Mouse (Mus musculus) bone marrow macrophage, adult 2 months (primary cell): ENCODE results near the gene Cyct.

ENCODE experiments used
- CTCF ChIP-seq: IDR thresholded peaks from 2 replicates; pipeline ENCODE4 v1.5.1; 2012; ENCODE audit warnings: low read depth, mild to moderate bottlenecking, low read length, moderate library complexity
- POLR2A ChIP-seq: IDR thresholded peaks from 2 replicates; pipeline ENCODE4 v1.6.1; 2012; ENCODE audit warnings: mild to moderate bottlenecking, low read depth, low read length, borderline replicate concordance

DNA sequence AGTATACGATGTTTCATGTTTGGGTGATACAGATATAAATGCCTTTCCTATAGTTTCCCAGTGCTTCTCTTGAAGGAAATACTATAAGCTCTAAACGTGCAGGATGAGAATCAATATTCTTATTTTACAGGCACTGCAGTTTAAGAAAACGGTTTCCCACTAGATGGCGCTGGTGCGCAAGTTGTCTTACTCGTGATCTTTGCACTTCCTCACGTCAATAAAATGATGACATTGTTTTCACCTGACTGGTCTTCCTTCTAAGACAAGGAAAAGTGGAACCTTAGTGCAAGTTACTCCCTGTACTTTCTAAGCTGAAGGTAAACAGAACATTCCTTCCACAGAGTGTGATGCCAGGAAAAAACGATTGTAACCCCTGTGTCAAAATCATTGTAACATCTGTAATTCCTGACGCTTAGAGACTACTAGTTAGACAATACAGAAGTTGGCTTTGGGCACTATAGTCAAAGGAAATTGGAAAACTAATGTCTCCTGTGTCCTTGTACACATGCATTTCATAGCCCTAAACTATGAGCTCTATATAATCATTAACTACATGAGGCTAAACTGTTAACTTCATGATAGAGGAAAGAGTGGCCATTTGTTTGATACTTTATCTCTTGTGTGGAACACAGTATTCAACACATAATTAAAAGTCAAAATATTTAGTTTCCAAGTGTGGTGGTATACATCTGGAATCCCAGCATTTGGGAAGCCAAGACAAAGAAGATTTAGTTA, 7.1 kb upstream of the Cyct start:
- TF ChIP-seq POLR2A (no peak), CTCF (no peak)
